Mouse (Mus musculus): ENCODE data around the gene Med12l. TPM values are rescaled to one million over a fixed set of nuclear protein-coding genes. Genes with fewer than 3 reads are reported as not detected.
A peak's percentile ranks its signal among the peaks of the same experiment; 100 is the strongest.
"Not testable (repeated sequence)": the region's sequence is repeated elsewhere in the genome, so short reads cannot be mapped to it uniquely, and the experiment has no call there.

Gene Med12l
- polyA plus RNA-seq, 1 experiment from 2014 or later: 3.6 TPM

GRCm38 (mm10) chr3:59109834-59110233, 104.2 kb downstream of the Med12l start:
- not testable (repeated sequence) for ATAC-seq (ENCODE audit: insufficient number of reproducible peaks, insufficient read depth, low FRiP score, low TSS enrichment); H3K36me3 ChIP-seq; H3K4me3 ChIP-seq; H3K4me2 ChIP-seq (replicated peaks); H3K9me3 ChIP-seq; H3K9ac ChIP-seq; H3K27me3 ChIP-seq; H3K4me1 ChIP-seq; H3K27ac ChIP-seq
- WGBS: 95% methylated on average over 3 of the region's 3 CpGs

- no peak for ATAC-seq (ENCODE audit: insufficient number of reproducible peaks, insufficient read depth, low FRiP score, low TSS enrichment)
- no peaks in the 10 kb centered on the region for H3K4me1 ChIP-seq
- WGBS: 80% methylated on average over 3 of the region's 3 CpGs
- H3K27ac ChIP-seq: no peak overlapping the region
- H3K4me2 ChIP-seq (replicated peaks): no peak overlapping the region
- H3K27me3 ChIP-seq: no peaks in the 10 kb centered on the region
- H3K4me3 ChIP-seq: no peak overlapping the region
- H3K9me3 ChIP-seq: no peaks in the 10 kb centered on the region
- peaks cover 2% of the 10 kb centered on the region; the same call in 1 of the 2 replicates for H3K36me3 ChIP-seq
- no peak overlapping the region for H3K9ac ChIP-seq
Observed at GRCm38 (mm10) chr3:59111944-59112343, 106.3 kb downstream of the Med12l start.

- not testable (repeated sequence) for H3K4me3 ChIP-seq; H3K9me3 ChIP-seq; H3K27me3 ChIP-seq; H3K36me3 ChIP-seq; H3K27ac ChIP-seq; H3K4me2 ChIP-seq (replicated peaks); ATAC-seq (ENCODE audit: insufficient number of reproducible peaks, insufficient read depth, low FRiP score, low TSS enrichment); H3K4me1 ChIP-seq; H3K9ac ChIP-seq
- WGBS: 93% methylated on average over 4 of the region's 4 CpGs
Observed at GRCm38 (mm10) chr3:59113291-59113690, 107.7 kb downstream of the Med12l start.

GRCm38 (mm10) chr3:59113973-59114517, 108.4 kb downstream of the Med12l start:
- Histone ChIP-seq H3K36me3 (peaks cover 2% of the 10 kb centered on the region; the same call in 1 of the 2 replicates), H3K4me2 (replicated peaks) (no peak overlapping the region), H3K4me1 (no peaks in the 10 kb centered on the region), H3K9ac (no peak overlapping the region), H3K27ac (no peak overlapping the region), H3K9me3 (no peaks in the 10 kb centered on the region), H3K27me3 (no peaks in the 10 kb centered on the region), H3K4me3 (no peak overlapping the region)
- 81% methylated on average over 8 of the region's 8 CpGs for WGBS
- ATAC-seq (ENCODE audit: insufficient number of reproducible peaks, insufficient read depth, low FRiP score, low TSS enrichment): no peak

GRCm38 (mm10) chr3:59121067-59121730, 115.6 kb downstream of the Med12l start:
- Histone ChIP-seq H3K9ac (no peak overlapping the region), H3K27ac (no peak overlapping the region), H3K27me3 (no peaks in the 10 kb centered on the region), H3K4me1 (peaks cover 11% of the 10 kb centered on the region; the same call in 1 of the 2 replicates), H3K4me2 (replicated peaks) (no peak overlapping the region), H3K4me3 (no peak overlapping the region), H3K36me3 (no peaks in the 10 kb centered on the region), H3K9me3 (no peaks in the 10 kb centered on the region)
- 25% methylated on average over 7 of the region's 7 CpGs for WGBS
- ATAC-seq (ENCODE audit: insufficient number of reproducible peaks, insufficient read depth, low FRiP score, low TSS enrichment): peak; percentile 65

- Histone ChIP-seq H3K4me3 (no peak overlapping the region), H3K27ac (no peak overlapping the region), H3K4me2 (replicated peaks) (no peak overlapping the region), H3K27me3 (no peaks in the 10 kb centered on the region), H3K9ac (no peak overlapping the region), H3K9me3 (no peaks in the 10 kb centered on the region), H3K4me1 (peaks cover 11% of the 10 kb centered on the region; the same call in 1 of the 2 replicates), H3K36me3 (no peaks in the 10 kb centered on the region)
- no peak for ATAC-seq (ENCODE audit: insufficient number of reproducible peaks, insufficient read depth, low FRiP score, low TSS enrichment)
- WGBS: 54% methylated on average over 7 of the region's 7 CpGs
Observed at GRCm38 (mm10) chr3:59121780-59122449, 116.3 kb downstream of the Med12l start.

- H3K4me2 ChIP-seq (replicated peaks): no peak overlapping the region
- H3K4me1 ChIP-seq: peaks cover 11% of the 10 kb centered on the region; the same call in 1 of the 2 replicates
- 65% methylated on average over 5 of the region's 5 CpGs for WGBS
- H3K27me3 ChIP-seq: no peaks in the 10 kb centered on the region
- no peaks in the 10 kb centered on the region for H3K9me3 ChIP-seq
- H3K9ac ChIP-seq: no peak overlapping the region
- ATAC-seq (ENCODE audit: insufficient number of reproducible peaks, insufficient read depth, low FRiP score, low TSS enrichment): no peak
- H3K27ac ChIP-seq: no peak overlapping the region
- no peak overlapping the region for H3K4me3 ChIP-seq
- no peaks in the 10 kb centered on the region for H3K36me3 ChIP-seq
Observed at GRCm38 (mm10) chr3:59125022-59125421, 119.4 kb downstream of the Med12l start.

- Histone ChIP-seq H3K27ac (no peak overlapping the region), H3K4me3 (no peak overlapping the region), H3K4me1 (peaks cover 10% of the 10 kb centered on the region; the same call in 1 of the 2 replicates), H3K9me3 (no peaks in the 10 kb centered on the region), H3K4me2 (replicated peaks) (no peak overlapping the region), H3K9ac (no peak overlapping the region), H3K27me3 (no peaks in the 10 kb centered on the region), H3K36me3 (no peaks in the 10 kb centered on the region)
- WGBS: 46% methylated on average over 7 of the region's 7 CpGs
- ATAC-seq (ENCODE audit: insufficient number of reproducible peaks, insufficient read depth, low FRiP score, low TSS enrichment): no peak
Observed at GRCm38 (mm10) chr3:59125783-59126555, 120.3 kb downstream of the Med12l start.

- H3K4me2 ChIP-seq (replicated peaks): no peak overlapping the region
- peaks cover 5% of the 10 kb centered on the region; the same call in 1 of the 2 replicates for H3K4me1 ChIP-seq
- no peaks in the 10 kb centered on the region for H3K9me3 ChIP-seq
- no peak overlapping the region for H3K9ac ChIP-seq
- no peaks in the 10 kb centered on the region for H3K36me3 ChIP-seq
- ATAC-seq (ENCODE audit: insufficient number of reproducible peaks, insufficient read depth, low FRiP score, low TSS enrichment): no peak
- no peaks in the 10 kb centered on the region for H3K27me3 ChIP-seq
- no peak overlapping the region for H3K27ac ChIP-seq
- 89% methylated on average over 20 of the region's 20 CpGs for WGBS
- no peak overlapping the region for H3K4me3 ChIP-seq
Observed at GRCm38 (mm10) chr3:59128681-59129080, 123.1 kb downstream of the Med12l start.

GRCm38 (mm10) chr3:59129547-59129946, 123.9 kb downstream of the Med12l start:
- Histone ChIP-seq H3K36me3 (no peaks in the 10 kb centered on the region), H3K27ac (no peak overlapping the region), H3K4me2 (replicated peaks) (no peak overlapping the region), H3K9ac (no peak overlapping the region), H3K4me1 (peaks cover 5% of the 10 kb centered on the region; the same call in 1 of the 2 replicates), H3K27me3 (no peaks in the 10 kb centered on the region), H3K9me3 (no peaks in the 10 kb centered on the region), H3K4me3 (no peak overlapping the region)
- ATAC-seq (ENCODE audit: insufficient number of reproducible peaks, insufficient read depth, low FRiP score, low TSS enrichment): no peak
- WGBS: 84% methylated on average over 3 of the region's 3 CpGs

- H3K4me3 ChIP-seq: no peak overlapping the region
- no peak overlapping the region for H3K9ac ChIP-seq
- 35% methylated on average over 8 of the region's 8 CpGs for WGBS
- no peaks in the 10 kb centered on the region for H3K9me3 ChIP-seq
- peaks cover 5% of the 10 kb centered on the region; the same call in 1 of the 2 replicates for H3K4me1 ChIP-seq
- no peaks in the 10 kb centered on the region for H3K36me3 ChIP-seq
- no peak overlapping the region for H3K4me2 ChIP-seq (replicated peaks)
- no peak overlapping the region for H3K27ac ChIP-seq
- ATAC-seq (ENCODE audit: insufficient number of reproducible peaks, insufficient read depth, low FRiP score, low TSS enrichment): no peak
- no peaks in the 10 kb centered on the region for H3K27me3 ChIP-seq
Observed at GRCm38 (mm10) chr3:59130431-59130830, 124.8 kb downstream of the Med12l start.
